9 mouse cellular contexts compared by ENCODE assay signal in genomic region chr5:148812016-148812415, GRCm38 (mm10).
A peak's percentile ranks its signal among the peaks of the same experiment; 100 is the strongest.
DNase-seq lines count a peak whose midpoint lies in the region; ATAC-seq and TF ChIP-seq lines count a peak whose summit lies in the region.
"Had no signal": no experiment of that assay in that cellular context is flagged by ENCODE, and none has a peak within 500 bp of the region (broad histone marks: within the 10 kb centered on the region; RNA-seq: fewer than 3 reads in every experiment).

No protein-coding gene starts in this region.

- DNase-seq in midbrain, embryonic 11.5 days (ENCODE audit: low spot score, missing footprints), result peak; percentile 97
- peak; percentile 86 for DNase-seq in adrenal gland, postnatal 14 days
- peak; percentile 86 for DNase-seq in embryonic facial prominence, embryonic 11.5 days (ENCODE audit: low spot score)
- peak; percentile 92 for DNase-seq in induced T-regulatory cell, adult 2 months (ENCODE audit: low read depth)
- DNase-seq in left cerebral cortex, postnatal 14 days (ENCODE audit: low spot score in 2 of 2), result peak; percentile 57 to 76
- peak; percentile 72 for DNase-seq in stomach, postnatal 0 days (ENCODE audit: low spot score)

- intact Hi-C loops in left cerebral cortex, postnatal 14 days (cut with DNase I), result loop anchor here (5.0 to 10.0 kb wide), 3 partner anchors 143 to 560 kb away; partner anchors contain the start of genes Hmgb1 and Uspl1

- WGBS in midbrain, embryonic 11.5 days, result 19% methylated on average over 13 of the region's 13 CpGs
- WGBS in midbrain, embryonic 15.5 days, result 18% methylated on average over 13 of the region's 13 CpGs
- 12% methylated on average over 13 of the region's 13 CpGs for WGBS in embryonic facial prominence, embryonic 11.5 days
- WGBS in midbrain, embryonic 13.5 days, result 13% methylated on average over 13 of the region's 13 CpGs
- 24% methylated on average over 13 of the region's 13 CpGs for WGBS in stomach, postnatal 0 days

- no peak overlapping the region for H3K4me2 ChIP-seq in midbrain, embryonic 11.5 days
- H3K4me2 ChIP-seq in midbrain, embryonic 15.5 days, result no peak overlapping the region
- no peak overlapping the region for H3K4me2 ChIP-seq in embryonic facial prominence, embryonic 11.5 days (ENCODE audit: low read depth, low read length)
- H3K4me2 ChIP-seq in midbrain, embryonic 13.5 days (replicated peaks), result no peak overlapping the region
- no peak overlapping the region for H3K4me2 ChIP-seq in stomach, postnatal 0 days (replicated peaks; ENCODE audit: low read depth)
- H3K4me2 ChIP-seq: embryonic facial prominence, embryonic 15.5 days had no signal

- H3K9ac ChIP-seq in midbrain, embryonic 11.5 days (ENCODE audit: low read length), result no peak overlapping the region
- H3K9ac ChIP-seq in midbrain, embryonic 15.5 days, result no peak overlapping the region
- peak overlapping the region; percentile 22; the same call in 1 of the 2 replicates for H3K9ac ChIP-seq in embryonic facial prominence, embryonic 11.5 days (replicated peaks; ENCODE audit: low read length)
- no peak overlapping the region for H3K9ac ChIP-seq in midbrain, embryonic 13.5 days (replicated peaks)
- H3K9ac ChIP-seq in stomach, postnatal 0 days (ENCODE audit: low read length), result no peak overlapping the region
- H3K9ac ChIP-seq: embryonic facial prominence, embryonic 15.5 days had no signal

- H3K4me1 ChIP-seq in midbrain, embryonic 11.5 days (ENCODE audit: control insufficient read depth, insufficient read depth, low read length), result no peaks in the 10 kb centered on the region
- peaks cover 5% of the 10 kb centered on the region; the same call in 1 of the 2 replicates for H3K4me1 ChIP-seq in midbrain, embryonic 15.5 days
- no peaks in the 10 kb centered on the region; the same call in 1 of the 2 replicates for H3K4me1 ChIP-seq in embryonic facial prominence, embryonic 11.5 days (ENCODE audit: control insufficient read depth, insufficient read depth, low read length)
- H3K4me1 ChIP-seq in midbrain, embryonic 13.5 days (replicated peaks), result peaks cover 2% of the 10 kb centered on the region; the same call in 1 of the 2 replicates
- no peaks in the 10 kb centered on the region for H3K4me1 ChIP-seq in stomach, postnatal 0 days (replicated peaks; ENCODE audit: control insufficient read depth, insufficient read depth)

- H3K27me3 ChIP-seq in midbrain, embryonic 11.5 days (ENCODE audit: control insufficient read depth, insufficient read depth, low read length), result no peaks in the 10 kb centered on the region; the same call in 1 of the 2 replicates
- H3K27me3 ChIP-seq in midbrain, embryonic 15.5 days (replicated peaks), result 0 out of 2 replicates have a peak, but pooled peaks cover 8% of the 10 kb centered on the region
- 0 out of 2 replicates have a peak, but pooled peaks cover 2% of the 10 kb centered on the region for H3K27me3 ChIP-seq in embryonic facial prominence, embryonic 11.5 days (ENCODE audit: control insufficient read depth, insufficient read depth, low read length)
- H3K27me3 ChIP-seq in midbrain, embryonic 13.5 days, result peaks cover 22% of the 10 kb centered on the region
- H3K27me3 ChIP-seq in stomach, postnatal 0 days (ENCODE audit: control insufficient read depth, insufficient read depth, low read length), result no peaks in the 10 kb centered on the region

- no peak overlapping the region for H3K4me3 ChIP-seq in midbrain, embryonic 11.5 days (ENCODE audit: low read depth, low read length)
- no peak overlapping the region for H3K4me3 ChIP-seq in midbrain, embryonic 15.5 days
- H3K4me3 ChIP-seq in embryonic facial prominence, embryonic 11.5 days (ENCODE audit: low read depth, low read length), result no peak overlapping the region
- H3K4me3 ChIP-seq in midbrain, embryonic 13.5 days (replicated peaks), result no peak overlapping the region
- no peak overlapping the region for H3K4me3 ChIP-seq in stomach, postnatal 0 days (ENCODE audit: low read depth, low read length)
- H3K4me3 ChIP-seq: embryonic facial prominence, embryonic 15.5 days had no signal

- no peak overlapping the region for H3K27ac ChIP-seq in midbrain, embryonic 11.5 days (ENCODE audit: low read depth, low read length)
- no peak overlapping the region for H3K27ac ChIP-seq in midbrain, embryonic 15.5 days
- no peak overlapping the region for H3K27ac ChIP-seq in embryonic facial prominence, embryonic 11.5 days (replicated peaks; ENCODE audit: low read depth, low read length)
- no peak overlapping the region for H3K27ac ChIP-seq in midbrain, embryonic 13.5 days
- no peak overlapping the region for H3K27ac ChIP-seq in stomach, postnatal 0 days (replicated peaks)
- H3K27ac ChIP-seq: embryonic facial prominence, embryonic 15.5 days had no signal

- peak; percentile 92 for TF ChIP-seq CTCF in stomach, postnatal 0 days (IDR thresholded peaks at IDR 0.05; ENCODE audit: low read depth)

- H3K9me3 ChIP-seq in midbrain, embryonic 11.5 days (ENCODE audit: control insufficient read depth, low read length), result peaks cover 2% of the 10 kb centered on the region; the same call in 1 of the 2 replicates
- no peaks in the 10 kb centered on the region for H3K9me3 ChIP-seq in midbrain, embryonic 15.5 days
- no peaks in the 10 kb centered on the region; the same call in 1 of the 2 replicates for H3K9me3 ChIP-seq in embryonic facial prominence, embryonic 11.5 days (replicated peaks; ENCODE audit: control insufficient read depth, low read length)
- H3K9me3 ChIP-seq in midbrain, embryonic 13.5 days, result no peaks in the 10 kb centered on the region
- H3K9me3 ChIP-seq in stomach, postnatal 0 days (ENCODE audit: control insufficient read depth, low read length), result 0 out of 2 replicates have a peak, but pooled peaks cover 2% of the 10 kb centered on the region

- H3K36me3 ChIP-seq in midbrain, embryonic 11.5 days (ENCODE audit: control insufficient read depth, insufficient read depth, low read length), result no peaks in the 10 kb centered on the region
- no peaks in the 10 kb centered on the region for H3K36me3 ChIP-seq in midbrain, embryonic 15.5 days (replicated peaks)
- no peaks in the 10 kb centered on the region for H3K36me3 ChIP-seq in embryonic facial prominence, embryonic 11.5 days (replicated peaks; ENCODE audit: control insufficient read depth, insufficient read depth, low read depth, low read length)
- H3K36me3 ChIP-seq in midbrain, embryonic 13.5 days, result no peaks in the 10 kb centered on the region
- H3K36me3 ChIP-seq in stomach, postnatal 0 days (ENCODE audit: control insufficient read depth, insufficient read depth, low read length), result no peaks in the 10 kb centered on the region
- H3K36me3 ChIP-seq: embryonic facial prominence, embryonic 15.5 days had no signal

- no peak for TF ChIP-seq EP300 in stomach, postnatal 0 days (optimal IDR thresholded peaks at IDR 0.05)

- ATAC-seq in midbrain, embryonic 11.5 days (ENCODE audit: low FRiP score), result peak; percentile 60; the same call in 1 of the 2 replicates
- no peak for ATAC-seq in midbrain, embryonic 15.5 days (replicated peaks)
- ATAC-seq in embryonic facial prominence, embryonic 11.5 days (replicated peaks; ENCODE audit: insufficient number of reproducible peaks, low FRiP score, low TSS enrichment, low read depth), result 0 out of 2 replicates have a peak, but pooled peaks have one; percentile 9
- peak; percentile 28 for ATAC-seq in midbrain, embryonic 13.5 days
- ATAC-seq in stomach, postnatal 0 days (ENCODE audit: low FRiP score, low TSS enrichment), result peak; percentile 62; the same call in 1 of the 2 replicates
